Mouse (Mus musculus) lung, adult 2 months (tissue): ENCODE data around the gene Ptger1.

Experiments used
- CTCF ChIP-seq: fragments of 200-500 bp; IDR thresholded peaks from 2 replicates; pipeline ENCODE4 v1.5.1; 2011; ENCODE audit warnings: mild to moderate bottlenecking, low read length, control low read depth; ENCODE audit not compliant: insufficient read depth
- POLR2A ChIP-seq: fragments of 200-500 bp; IDR thresholded peaks from 2 replicates; pipeline ENCODE4 v1.6.1; 2011; ENCODE audit warnings: low read depth, mild to moderate bottlenecking, control low read depth, low read length, borderline replicate concordance; ENCODE audit errors: extremely low read depth

- TF ChIP-seq POLR2A = peak; percentile 74
- TF ChIP-seq CTCF = no peak
Observed at GRCm38 (mm10) chr8:83698661-83699453, 32.4 kb downstream of the Ptger1 start, which contains the start of gene Pkn1.
